Comparison of ENCODE assay signal across 24 mouse cellular contexts in genomic region chr12:85565441-85565840, GRCm38 (mm10). TPM values are rescaled to one million over a fixed set of nuclear protein-coding genes. Genes with fewer than 3 reads are reported as not detected.
"Had no signal": no experiment of that assay in that cellular context is flagged by ENCODE, and none has a peak within 500 bp of the region (broad histone marks: within the 10 kb centered on the region; RNA-seq: fewer than 3 reads in every experiment).

No protein-coding gene starts in this region.

- H3K36me3 ChIP-seq: heart, embryonic 10.5 days; heart, embryonic 12.5 days; hindbrain, embryonic 10.5 days; hindbrain, embryonic 13.5 days; intestine, embryonic 15.5 days; limb, embryonic 10.5 days; limb, embryonic 12.5 days had no signal

- H3K27me3 ChIP-seq: intestine, embryonic 15.5 days; limb, embryonic 12.5 days had no signal

- H3K4me1 ChIP-seq: limb, embryonic 10.5 days had no signal

- H3K9me3 ChIP-seq: heart, embryonic 10.5 days; hindbrain, embryonic 10.5 days; hindbrain, embryonic 13.5 days; intestine, embryonic 15.5 days; limb, embryonic 10.5 days had no signal

- H3K4me3 ChIP-seq: gastrocnemius, adult 2 months; heart, embryonic 10.5 days; heart, embryonic 12.5 days; hindbrain, embryonic 10.5 days; hindbrain, embryonic 13.5 days; intestine, embryonic 15.5 days; layer of hippocampus, adult 2 months; left cerebral cortex, adult 2 months; limb, embryonic 10.5 days; limb, embryonic 12.5 days had no signal

- H3K4me2 ChIP-seq: heart, embryonic 12.5 days; hindbrain, embryonic 13.5 days; intestine, embryonic 15.5 days; limb, embryonic 12.5 days had no signal

- H3K27ac ChIP-seq: gastrocnemius, adult 2 months; heart, embryonic 10.5 days; hindbrain, embryonic 10.5 days; hindbrain, embryonic 13.5 days; intestine, embryonic 15.5 days; layer of hippocampus, adult 2 months; left cerebral cortex, adult 2 months; limb, embryonic 10.5 days; limb, embryonic 12.5 days had no signal

- ATAC-seq: forebrain, embryonic 16.5 days; inflammation-experienced regulatory T-cells, adult 6 months; intestine, embryonic 15.5 days; intestine, postnatal 0 days had no signal

- H3K9ac ChIP-seq: heart, embryonic 12.5 days; hindbrain, embryonic 13.5 days; intestine, embryonic 15.5 days; limb, embryonic 12.5 days had no signal

- DNase-seq: gastrocnemius, adult 2 months; gastrocnemius, postnatal 10 days; gastrocnemius, postnatal 25 days; heart, adult 18-20 months; heart, postnatal 10 days; heart, postnatal 4 days; kidney, adult 18-20 months; kidney, adult 8-10 months; kidney, postnatal 10 days; kidney, postnatal 25 days; kidney, postnatal 4 days; liver had no signal

RNA-seq across cellular contexts. Expression of gene Jdp2, which starts 33.4 kb away (rescaled TPM):
- polyA plus RNA-seq: limb, embryonic 10.5 days had no signal
